Mouse (Mus musculus): ENCODE measurements around the gene Nars2. TPM values are rescaled to one million over a fixed set of nuclear protein-coding genes. Genes with fewer than 3 reads are reported as not detected.

Gene Nars2
- total and polyA plus RNA-seq, 3 experiments: 12.1 to 19.1 (median 14.6) TPM

GRCm38 (mm10) chr7:97074974-97075373 lies 123.7 kb downstream of the Nars2 start:
- Histone ChIP-seq H3K79me2 (replicated peaks; ENCODE audit: control insufficient read depth, extremely low read depth, insufficient read depth, poor library complexity, severe bottlenecking) (no peaks in the 10 kb centered on the region), H3K4me2 (ENCODE audit: insufficient read depth, low read depth, poor library complexity, severe bottlenecking) (no peak overlapping the region), H3K9me3 (replicated peaks; ENCODE audit: low read length) (no peaks in the 10 kb centered on the region), H3K4me3 (replicated peaks in 1 of 3; ENCODE audit: low read depth in 2 of 3, low read length in 2 of 3, poor library complexity in 1 of 3) (no peak overlapping the region), H3K9ac (ENCODE audit: insufficient read depth, low read depth) (no peak overlapping the region), H3K27ac (ENCODE audit: insufficient read depth, low read depth) (no peak overlapping the region), H3K36me3 (replicated peaks in 1 of 2; ENCODE audit: control insufficient read depth in 1 of 2, insufficient read depth in 1 of 2, low read length in 1 of 2) (peaks cover 0 to 2% of the 10 kb centered on the region in 2 experiments), H3K4me1 (ENCODE audit: control insufficient read depth in 1 of 2, insufficient read depth in 2 of 2) (no peaks in the 10 kb centered on the region), H3K27me3 (replicated peaks) (no peaks in the 10 kb centered on the region)
- TF ChIP-seq UBTF (IDR thresholded peaks at IDR 0.05; ENCODE audit: low read depth, low read length) (no peak), SMC3 (IDR thresholded peaks at IDR 0.05; ENCODE audit: low read depth, low read length) (no peak), EP300 (IDR thresholded peaks at IDR 0.05; ENCODE audit: low read length) (no peak)
- dilution Hi-C loops (cut with MboI; ENCODE audit: extremely low pct_ligation_motif_present, extremely low pct_unique_long_range_greater_than_20kb, low sequenced_read_pairs) (no loop called here), in situ Hi-C loops (cut with MboI; ENCODE audit: low pct_ligation_motif_present, low pct_unique_long_range_greater_than_20kb, low sequenced_read_pairs) (no loop called here)
- no peak for DNase-seq (ENCODE audit: extremely low read depth)

GRCm38 (mm10) chr7:97076977-97077376 lies 125.7 kb downstream of the Nars2 start:
- dilution Hi-C loops (cut with MboI; ENCODE audit: extremely low pct_ligation_motif_present, extremely low pct_unique_long_range_greater_than_20kb, low sequenced_read_pairs) (no loop called here), in situ Hi-C loops (cut with MboI; ENCODE audit: low pct_ligation_motif_present, low pct_unique_long_range_greater_than_20kb, low sequenced_read_pairs) (no loop called here)
- H3K9ac ChIP-seq (ENCODE audit: insufficient read depth, low read depth): no peak overlapping the region
- H3K79me2 ChIP-seq (replicated peaks; ENCODE audit: control insufficient read depth, extremely low read depth, insufficient read depth, poor library complexity, severe bottlenecking): no peaks in the 10 kb centered on the region
- H3K4me3 ChIP-seq (replicated peaks in 1 of 3; ENCODE audit: low read depth in 2 of 3, low read length in 2 of 3, poor library complexity in 1 of 3): no peak overlapping the region
- no peak for TF ChIP-seq BHLHE40 (IDR thresholded peaks at IDR 0.05; ENCODE audit: low read depth, low read length)
- no peak for TF ChIP-seq USF1 (IDR thresholded peaks at IDR 0.05; ENCODE audit: low read depth, low read length)
- TF ChIP-seq IRF4 (IDR thresholded peaks at IDR 0.05; ENCODE audit: low read depth, low read length): no peak
- TF ChIP-seq ELF1 (IDR thresholded peaks at IDR 0.05; ENCODE audit: low read depth, low read length): no peak
- TF ChIP-seq HCFC1 (IDR thresholded peaks at IDR 0.05; ENCODE audit: low read depth, low read length): no peak
- no peak for TF ChIP-seq EP300 (IDR thresholded peaks at IDR 0.05; ENCODE audit: low read length)
- TF ChIP-seq MAFK (IDR thresholded peaks at IDR 0.05; ENCODE audit: insufficient replicate concordance, low read length): no peak
- TF ChIP-seq PAX5 (IDR thresholded peaks at IDR 0.05; ENCODE audit: low read length): no peak
- TF ChIP-seq ZNF384 (IDR thresholded peaks at IDR 0.05; ENCODE audit: low read depth, low read length): no peak
- no peak for TF ChIP-seq RCOR1 (conservative IDR thresholded peaks at IDR 0.05; ENCODE audit: low read depth, low read length)
- TF ChIP-seq E2F4 (IDR thresholded peaks at IDR 0.05; ENCODE audit: insufficient replicate concordance, low read depth, low read length): no peak
- no peaks in the 10 kb centered on the region for H3K9me3 ChIP-seq (replicated peaks; ENCODE audit: low read length)
- peaks cover 3% of the 10 kb centered on the region for H3K27me3 ChIP-seq (replicated peaks)
- peaks cover 0 to 4% of the 10 kb centered on the region in 2 experiments; a peak in 2 of 4 replicates for H3K4me1 ChIP-seq (ENCODE audit: control insufficient read depth in 1 of 2, insufficient read depth in 2 of 2)
- peaks cover 0 to 2% of the 10 kb centered on the region in 2 experiments for H3K36me3 ChIP-seq (replicated peaks in 1 of 2; ENCODE audit: control insufficient read depth in 1 of 2, insufficient read depth in 1 of 2, low read length in 1 of 2)
- H3K27ac ChIP-seq (ENCODE audit: insufficient read depth, low read depth): no peak overlapping the region
- H3K4me2 ChIP-seq (ENCODE audit: insufficient read depth, low read depth, poor library complexity, severe bottlenecking): no peak overlapping the region
- DNase-seq (ENCODE audit: extremely low read depth): no peak

- Histone ChIP-seq H3K9ac (ENCODE audit: insufficient read depth, low read depth) (no peak overlapping the region), H3K27ac (ENCODE audit: insufficient read depth, low read depth) (no peak overlapping the region), H3K4me3 (replicated peaks in 1 of 3; ENCODE audit: low read depth in 2 of 3, low read length in 2 of 3, poor library complexity in 1 of 3) (no peak overlapping the region), H3K4me1 (ENCODE audit: control insufficient read depth in 1 of 2, insufficient read depth in 2 of 2) (peaks cover 0 to 12% of the 10 kb centered on the region in 2 experiments; a peak in 2 of 4 replicates), H3K36me3 (replicated peaks in 1 of 2; ENCODE audit: control insufficient read depth in 1 of 2, insufficient read depth in 1 of 2, low read length in 1 of 2) (peaks cover 0 to 2% of the 10 kb centered on the region in 2 experiments), H3K4me2 (ENCODE audit: insufficient read depth, low read depth, poor library complexity, severe bottlenecking) (no peak overlapping the region), H3K27me3 (replicated peaks) (peaks cover 13% of the 10 kb centered on the region), H3K9me3 (replicated peaks; ENCODE audit: low read length) (no peaks in the 10 kb centered on the region), H3K79me2 (replicated peaks; ENCODE audit: control insufficient read depth, extremely low read depth, insufficient read depth, poor library complexity, severe bottlenecking) (no peaks in the 10 kb centered on the region)
- no peak for TF ChIP-seq NRF1 (IDR thresholded peaks at IDR 0.05; ENCODE audit: low read depth, low read length)
- TF ChIP-seq USF2 (conservative IDR thresholded peaks at IDR 0.05; ENCODE audit: low read depth, low read length): no peak
- TF ChIP-seq NELFE (IDR thresholded peaks at IDR 0.05; ENCODE audit: low read depth, low read length): no peak
- TF ChIP-seq RCOR1 (conservative IDR thresholded peaks at IDR 0.05; ENCODE audit: low read depth, low read length): no peak
- DNase-seq (ENCODE audit: extremely low read depth): no peak
- dilution Hi-C loops (cut with MboI; ENCODE audit: extremely low pct_ligation_motif_present, extremely low pct_unique_long_range_greater_than_20kb, low sequenced_read_pairs) (no loop called here), in situ Hi-C loops (cut with MboI; ENCODE audit: low pct_ligation_motif_present, low pct_unique_long_range_greater_than_20kb, low sequenced_read_pairs) (no loop called here)
Measured at GRCm38 (mm10) chr7:97078685-97079084, 127.4 kb downstream of the Nars2 start.

Measured in CH12.LX (cell line).